Mouse (Mus musculus): ENCODE results near the gene Rpgrip1.

Gene Rpgrip1

GRCm38 (mm10) chr14:52118823-52119608, 8.5 kb downstream of the Rpgrip1 start:
- DNase-seq = peak; percentile 53

DNA sequence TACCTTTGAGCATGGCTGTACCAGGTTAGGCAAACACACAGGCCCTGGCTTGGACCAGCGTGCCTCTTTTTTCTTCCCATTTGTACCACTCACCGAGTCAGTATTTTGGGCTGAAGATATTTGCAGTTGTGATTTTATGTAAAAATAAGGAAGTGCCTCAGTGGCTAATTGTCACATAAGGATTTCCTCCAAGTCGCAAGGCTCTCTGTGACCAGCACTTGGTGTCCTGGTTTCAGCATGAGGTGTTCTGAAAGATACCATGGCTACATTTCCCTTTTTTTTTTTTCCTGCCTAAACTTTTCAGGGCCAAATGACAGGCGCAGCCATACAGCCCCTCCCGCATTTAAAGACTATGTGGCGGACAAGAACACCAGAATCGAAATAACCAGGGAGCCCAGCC, 9.7 kb downstream of the Rpgrip1 start:
- DNase-seq = no peak

DNA sequence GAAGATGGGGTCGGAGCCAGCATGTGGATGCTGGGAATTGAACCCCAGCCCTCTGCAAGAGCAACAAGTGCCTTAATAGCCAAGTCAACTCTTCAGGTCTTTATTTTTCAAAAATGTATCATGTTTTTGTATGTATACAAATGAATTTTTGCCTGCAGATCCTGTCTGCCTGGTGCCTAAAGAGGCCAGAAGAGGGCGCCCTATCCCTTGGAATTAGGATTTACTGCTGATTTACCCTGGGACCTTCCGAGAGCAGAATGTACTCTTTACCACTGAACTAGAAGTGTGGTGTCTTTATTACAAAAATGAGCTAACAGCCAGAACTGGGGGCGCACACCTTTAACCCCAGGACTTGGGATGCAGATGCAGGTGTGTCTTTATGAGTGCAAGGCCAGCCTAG, 13.4 kb downstream of the Rpgrip1 start:
- peak; percentile 73 for DNase-seq

GRCm38 (mm10) chr14:52124636-52125035, 14.1 kb downstream of the Rpgrip1 start:
- DNase-seq = no peak

DNA sequence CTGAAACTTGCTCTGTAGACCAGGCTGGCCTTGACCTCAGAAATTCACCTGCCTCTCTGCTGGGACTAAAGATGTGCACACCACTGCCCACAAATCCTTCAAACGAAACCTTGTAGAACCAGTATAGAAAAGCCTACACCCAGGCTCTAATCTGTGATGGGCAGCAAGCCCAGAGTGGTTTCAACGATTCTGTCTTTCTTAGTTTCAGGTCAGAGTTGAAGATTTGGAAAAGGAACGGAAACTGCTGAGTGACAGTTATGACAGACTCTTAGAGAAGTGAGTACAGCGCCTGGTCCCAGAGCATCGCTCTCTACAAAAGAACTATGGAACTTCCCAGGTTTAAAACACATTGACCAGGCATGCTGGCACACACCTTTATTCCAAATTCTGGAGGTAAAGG, 23.1 kb downstream of the Rpgrip1 start:
- no peak for DNase-seq

- DNase-seq = peak; percentile 23
Measured at GRCm38 (mm10) chr14:52140577-52141444, 30.3 kb downstream of the Rpgrip1 start.

DNA sequence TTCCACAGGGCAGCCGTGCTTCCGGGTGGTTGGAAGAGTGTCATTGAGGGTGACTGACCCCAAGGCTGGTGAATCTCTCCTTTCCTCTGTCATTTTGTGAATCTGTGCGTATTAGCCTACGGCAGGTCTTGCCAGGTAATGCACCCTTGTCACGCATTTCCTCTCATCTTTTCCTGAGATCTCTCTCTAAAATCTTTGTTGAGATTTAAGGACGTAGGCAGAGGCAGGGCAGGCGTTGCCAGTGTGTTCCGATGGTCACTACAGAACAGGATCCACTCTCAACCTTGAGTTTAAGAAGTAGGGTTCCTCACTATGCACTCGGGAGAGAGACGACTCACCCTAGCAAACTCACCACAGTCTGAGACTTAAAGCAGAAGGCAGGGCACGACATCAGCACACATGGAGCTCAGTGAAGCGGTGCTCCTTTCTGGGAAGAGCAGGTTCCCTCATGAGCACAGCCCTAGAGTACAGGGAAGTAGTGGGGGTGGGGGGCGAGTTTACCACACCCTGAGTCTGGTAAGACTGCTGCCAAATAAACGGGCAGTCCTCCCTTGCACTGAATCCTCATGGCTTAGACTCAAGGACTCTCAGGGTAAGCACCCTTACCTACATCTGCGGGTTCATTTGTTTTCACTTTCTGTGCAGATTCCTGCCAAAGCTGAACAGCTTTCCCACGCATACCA, 31.1 kb downstream of the Rpgrip1 start:
- no peak for DNase-seq

GRCm38 (mm10) chr14:52144165-52144564, 33.7 kb downstream of the Rpgrip1 start:
- DNase-seq = no peak

DNA sequence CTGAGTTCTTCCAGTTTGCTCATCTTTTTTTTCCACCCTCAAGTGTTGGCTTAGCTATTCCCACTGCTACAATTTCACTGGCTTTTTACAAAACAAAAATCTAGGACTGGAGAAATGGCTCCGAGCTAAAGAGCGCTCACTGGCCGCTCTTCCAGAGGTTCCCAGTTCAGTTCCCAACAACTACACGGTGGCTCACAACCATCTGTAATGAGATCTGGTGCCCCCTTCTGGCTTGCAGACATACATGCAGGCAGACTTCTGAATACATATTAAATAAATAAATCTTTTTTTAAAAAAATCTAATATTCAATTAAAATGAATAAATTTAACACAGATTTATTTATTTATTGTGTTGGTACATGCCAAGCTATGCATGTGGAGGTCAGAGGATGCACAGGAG, 36.0 kb downstream of the Rpgrip1 start:
- DNase-seq = no peak

GRCm38 (mm10) chr14:52149888-52150287, 39.4 kb downstream of the Rpgrip1 start:
- DNase-seq = no peak

GRCm38 (mm10) chr14:52152179-52152578, 41.7 kb downstream of the Rpgrip1 start:
- no peak for DNase-seq

GRCm38 (mm10) chr14:52152613-52153012, 42.1 kb downstream of the Rpgrip1 start:
- no peak for DNase-seq

GRCm38 (mm10) chr14:52155008-52155407, 44.5 kb downstream of the Rpgrip1 start:
- DNase-seq = no peak

GRCm38 (mm10) chr14:52160911-52161310, 50.4 kb downstream of the Rpgrip1 start:
- DNase-seq = no peak

- DNase-seq = no peak
Measured at GRCm38 (mm10) chr14:52166571-52166970, 56.1 kb downstream of the Rpgrip1 start.

- DNase-seq = no peak
Measured at GRCm38 (mm10) chr14:52188788-52189187, 78.3 kb downstream of the Rpgrip1 start.

GRCm38 (mm10) chr14:52189519-52189918, 79.0 kb downstream of the Rpgrip1 start:
- DNase-seq = no peak

- DNase-seq = peak; percentile 78
Measured at GRCm38 (mm10) chr14:52190740-52191359, 80.3 kb downstream of the Rpgrip1 start.

- DNase-seq = peak; percentile 80
Measured at GRCm38 (mm10) chr14:52195691-52196090, 85.2 kb downstream of the Rpgrip1 start.

- no peak for DNase-seq
Measured at GRCm38 (mm10) chr14:52196230-52197155, 86.0 kb downstream of the Rpgrip1 start.

DNA sequence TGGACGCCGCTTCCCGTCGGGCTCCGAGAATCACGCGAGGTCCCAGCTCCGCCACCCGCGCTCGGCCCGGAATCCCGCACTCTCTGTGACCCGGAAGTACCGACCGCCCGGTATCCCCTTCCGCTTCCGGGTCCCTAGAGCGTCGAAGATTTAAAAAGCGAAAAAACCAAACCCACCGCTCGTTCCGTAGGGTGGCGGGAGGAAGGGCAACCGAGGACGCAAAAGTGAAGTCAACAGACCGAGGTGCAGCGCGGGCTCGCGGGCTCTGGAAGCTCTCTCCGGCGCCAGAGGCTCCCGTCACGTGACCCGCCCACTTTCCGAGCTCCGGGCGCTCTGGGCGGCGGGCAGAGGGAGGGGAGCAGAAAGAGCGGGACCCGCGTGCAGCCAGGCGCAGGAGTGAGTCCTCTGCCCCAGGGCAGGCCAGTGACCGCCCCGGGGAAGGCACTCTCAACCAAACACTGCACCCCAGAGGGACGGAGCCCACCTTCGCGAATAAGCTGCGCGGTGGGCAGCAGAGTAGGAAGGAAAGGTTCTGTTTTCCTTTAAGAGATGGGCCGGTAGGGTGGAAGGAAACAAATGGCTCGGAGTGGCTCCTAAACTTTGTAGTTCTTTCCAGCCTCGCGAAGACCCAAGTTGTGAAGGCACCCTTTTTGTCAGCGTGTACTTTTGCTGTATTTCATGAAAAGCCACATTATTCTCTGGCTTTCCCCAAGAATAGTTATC, 86.8 kb downstream of the Rpgrip1 start, which contains the start of gene Supt16:
TSS of gene Supt16 (minus strand) at position 261 of the 723 bp plus-strand sequence.
- DNase-seq = peak; percentile 86

Measured in liver (tissue).